ENCODE assay signal across 8 mouse cellular contexts in genomic region chr11:120046553-120047191, GRCm38 (mm10). TPM values are rescaled to one million over a fixed set of nuclear protein-coding genes. Genes with fewer than 3 reads are reported as not detected.
DNase-seq lines count a peak whose midpoint lies in the region; ATAC-seq and TF ChIP-seq lines count a peak whose summit lies in the region.

Gene Aatk, minus strand, starts transcription at chr11:120047167.

- no peak for TF ChIP-seq CTCF in cortical plate, adult 2 months (IDR thresholded peaks at IDR 0.05; ENCODE audit: extremely low read depth, insufficient read depth, low read length)

- peak within 1 kb of the TSS; percentile 88 for H3K9ac ChIP-seq in hindbrain, embryonic 15.5 days
- no peak within 1 kb of the TSS; the same call in 1 of the 2 replicates for H3K9ac ChIP-seq in liver, embryonic 16.5 days (ENCODE audit: low read depth, low read length)

- peak within 1 kb of the TSS; percentile 69 for H3K4me2 ChIP-seq in hindbrain, embryonic 15.5 days
- H3K4me2 ChIP-seq in liver, embryonic 16.5 days (ENCODE audit: low read depth, low read length) = peak within 1 kb of the TSS; percentile 57

- DNase-seq in heart, embryonic 10.5 days (ENCODE audit: low spot score) = no peak
- DNase-seq in heart, postnatal 25 days (ENCODE audit: low spot score) = no peak
- DNase-seq in MN1 (ENCODE audit: low spot score) = peak; percentile 48
- DNase-seq in ovary, postnatal 36 days (ENCODE audit: low spot score) = no peak
- no peak for DNase-seq in thymus, postnatal 36 days

- H3K4me3 ChIP-seq in heart, embryonic 10.5 days = peak within 1 kb of the TSS; percentile 76
- peak within 1 kb of the TSS; percentile 82 for H3K4me3 ChIP-seq in cortical plate, adult 2 months (ENCODE audit: insufficient read depth, low read length)
- H3K4me3 ChIP-seq in hindbrain, embryonic 15.5 days = peak within 1 kb of the TSS; percentile 76
- peak within 1 kb of the TSS; percentile 41 for H3K4me3 ChIP-seq in liver, embryonic 16.5 days (ENCODE audit: low read depth, low read length)

- peaks cover 55% of the 10 kb centered on the region for H3K27me3 ChIP-seq in heart, embryonic 10.5 days (ENCODE audit: insufficient read depth, poor library complexity, severe bottlenecking)
- H3K27me3 ChIP-seq in hindbrain, embryonic 15.5 days = no peaks in the 10 kb centered on the region
- peaks cover 40% of the 10 kb centered on the region for H3K27me3 ChIP-seq in liver, embryonic 16.5 days (ENCODE audit: control insufficient read depth, insufficient read depth, low read depth, low read length)

- ATAC-seq in hindbrain, embryonic 15.5 days (ENCODE audit: low FRiP score, low read depth) = peak; percentile 14; the same call in 1 of the 2 replicates
- ATAC-seq in liver, embryonic 16.5 days (ENCODE audit: low read depth) = no peak

- H3K4me1 ChIP-seq in heart, embryonic 10.5 days = peaks cover 55% of the 10 kb centered on the region
- H3K4me1 ChIP-seq in cortical plate, adult 2 months (ENCODE audit: control insufficient read depth, insufficient read depth, low read length) = peaks cover 10% of the 10 kb centered on the region
- peaks cover 66% of the 10 kb centered on the region for H3K4me1 ChIP-seq in hindbrain, embryonic 15.5 days (replicated peaks)
- H3K4me1 ChIP-seq in liver, embryonic 16.5 days (ENCODE audit: control insufficient read depth, low read depth, low read length) = no peaks in the 10 kb centered on the region; the same call in none of the 2 replicates

- no peaks in the 10 kb centered on the region for H3K9me3 ChIP-seq in heart, embryonic 10.5 days
- no peaks in the 10 kb centered on the region for H3K9me3 ChIP-seq in hindbrain, embryonic 15.5 days
- H3K9me3 ChIP-seq in liver, embryonic 16.5 days (replicated peaks; ENCODE audit: control insufficient read depth, low read length) = no peaks in the 10 kb centered on the region

- intact Hi-C loops in heart, postnatal 25 days (cut with DNase I) = no loop called here

- no peak for TF ChIP-seq POLR2A in cortical plate, adult 2 months (IDR thresholded peaks at IDR 0.05; ENCODE audit: extremely low read depth, insufficient read depth, low read length)

- H3K27ac ChIP-seq in heart, embryonic 10.5 days = peak within 1 kb of the TSS; percentile 82
- peak within 1 kb of the TSS; percentile 99 for H3K27ac ChIP-seq in cortical plate, adult 2 months (ENCODE audit: insufficient read depth, low read length)
- peak within 1 kb of the TSS; percentile 93 for H3K27ac ChIP-seq in hindbrain, embryonic 15.5 days (replicated peaks)
- H3K27ac ChIP-seq in liver, embryonic 16.5 days (ENCODE audit: low read length) = no peak within 1 kb of the TSS

- 2% methylated on average over 57 of the region's 63 CpGs for WGBS in heart, embryonic 10.5 days
- WGBS in hindbrain, embryonic 15.5 days = 1% methylated on average over 51 of the region's 63 CpGs
- WGBS in liver, embryonic 16.5 days (ENCODE audit: insufficient replicate concordance) = 4% methylated on average over 60 of the region's 63 CpGs

- H3K36me3 ChIP-seq in heart, embryonic 10.5 days = no peaks in the 10 kb centered on the region
- H3K36me3 ChIP-seq in hindbrain, embryonic 15.5 days = no peaks in the 10 kb centered on the region
- H3K36me3 ChIP-seq in liver, embryonic 16.5 days (ENCODE audit: control insufficient read depth, insufficient read depth) = no peaks in the 10 kb centered on the region

RNA-seq across cellular contexts. Expression of gene Aatk, which starts in this region (rescaled TPM):
- 0.51 and 0.58 TPM in 2 replicates for polyA plus RNA-seq in heart, embryonic 10.5 days (2016; fragmentation: Nextera tagmentation; extraction: Ambion mirVana)
- total RNA-seq in heart, postnatal 25 days (2021) = 1 to 10 TPM; 4.3 to 4.7 TPM
- 208 and 235 TPM in 2 replicates for polyA plus RNA-seq in cortical plate, adult 2 months (2012; rRNA removed)
- 45.7 and 47.5 TPM in 2 replicates for polyA plus RNA-seq in hindbrain, embryonic 15.5 days (2015; fragmentation: Nextera tagmentation; extraction: Ambion mirVana)
- polyA plus RNA-seq in liver, embryonic 16.5 days (2015; fragmentation: Nextera tagmentation; extraction: Ambion mirVana) = 0.48 and 0.67 TPM in 2 replicates

Comparison
In these comparisons a context has a peak if more than half of its experiments do, and no peak if none do; other contexts are left out.
1. RNA of gene Aatk (polyA plus RNA-seq): 208 to 235 TPM in cortical plate, adult 2 months and 45.7 to 47.5 TPM in hindbrain, embryonic 15.5 days; 0.48 to 0.67 TPM in liver, embryonic 16.5 days and 0.51 to 0.58 TPM in heart, embryonic 10.5 days; every median in the first group is over 10 times any median in the second.
2. Peak in every context shown above with its lines, with median percentiles within 50 percentile points of each other: H3K4me3 ChIP-seq.